Mouse (Mus musculus) layer of hippocampus, adult 9-10 months (tissue): ENCODE measurements at regions not wholly inside any gene's neighbourhood (a gene's known extent, or its start where the extent isn't known, plus 50 kb on each side); places are given as distances from the start of the nearest gene placed in this dataset.
"Not testable (repeated sequence)": the region's sequence is repeated elsewhere in the genome, so short reads cannot be mapped to it uniquely, and the experiment has no call there.

ENCODE experiments used
- DNase-seq: peaks from one replicate; pipeline ENCODE4 v3.0.0; 2022; ENCODE audit warnings: low spot score

DNA sequence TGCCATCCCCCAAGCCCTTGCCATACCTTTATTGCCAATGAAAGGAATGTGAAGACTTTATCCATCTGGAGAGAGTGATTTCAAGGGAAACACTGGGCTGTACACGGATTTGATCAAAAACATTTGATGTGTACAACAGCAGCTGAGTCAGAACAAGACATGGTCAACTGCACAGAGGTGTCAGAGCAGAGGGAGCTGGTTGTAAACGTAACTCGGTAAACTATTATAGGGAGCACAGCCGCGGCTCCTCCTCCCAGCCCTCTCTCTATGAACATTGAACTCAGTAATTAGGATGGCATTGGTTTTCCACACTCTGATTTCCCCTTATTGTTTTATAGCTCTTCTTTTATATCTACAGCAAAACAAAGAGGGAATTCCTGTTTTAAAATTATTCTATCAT lies 750.8 kb upstream of the Intu start:
- no peak for DNase-seq

DNA sequence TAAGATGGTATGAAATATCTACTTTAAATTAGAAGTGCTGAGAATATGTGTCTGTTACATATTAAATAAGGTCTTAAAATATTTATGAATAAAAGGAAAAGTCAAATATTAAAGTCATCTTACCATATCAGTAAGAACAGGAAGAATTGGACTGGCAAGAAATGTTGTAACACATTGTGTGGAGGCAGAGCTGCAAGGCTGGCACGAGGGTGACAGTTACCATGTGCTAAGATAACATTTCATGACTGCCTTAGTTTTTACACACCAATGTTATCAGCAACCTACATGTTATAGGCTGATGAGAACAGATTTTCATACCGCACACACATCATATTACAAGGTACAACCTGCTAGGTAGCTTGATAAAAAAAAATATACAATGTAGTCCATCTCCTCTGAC lies 746.2 kb upstream of the Intu start:
- DNase-seq: no peak

DNA sequence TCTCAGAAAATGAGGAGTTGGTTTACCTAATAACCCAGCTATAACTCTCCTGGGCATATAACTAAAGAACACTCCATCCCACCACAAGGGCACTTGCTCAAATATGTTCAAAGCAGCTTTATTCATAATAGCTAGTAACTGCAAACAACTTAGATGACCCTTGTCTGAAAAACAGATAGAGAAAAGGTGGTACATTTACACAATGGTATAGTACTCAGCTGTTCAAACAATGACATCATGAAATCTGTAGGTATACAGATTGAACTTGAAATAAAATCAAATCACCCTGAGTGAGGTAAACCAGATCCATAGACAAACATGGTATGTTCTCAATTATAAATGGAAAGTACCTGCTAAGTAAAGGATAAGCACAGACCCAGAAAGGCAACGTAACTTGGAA lies 721.5 kb upstream of the Intu start:
- no peak for DNase-seq

DNA sequence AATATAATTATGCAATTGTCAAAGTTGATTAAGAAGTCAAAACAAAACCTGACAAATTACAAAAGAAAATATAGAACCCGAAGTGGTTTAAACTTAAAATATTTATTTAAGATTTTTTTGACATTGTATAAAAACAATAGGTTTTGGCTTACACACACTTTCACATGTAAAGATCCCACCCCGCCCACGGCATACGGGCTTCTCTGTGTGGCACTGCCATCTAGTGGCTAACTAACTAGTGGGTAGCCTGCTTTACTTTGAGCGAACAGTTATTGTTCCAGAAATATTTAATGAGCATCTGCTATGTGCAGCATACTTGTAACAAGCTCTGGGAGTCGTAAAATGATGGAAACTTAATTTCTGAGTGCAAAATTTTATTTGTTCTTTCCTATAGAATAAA lies 716.3 kb upstream of the Intu start:
- peak; percentile 55 for DNase-seq

DNA sequence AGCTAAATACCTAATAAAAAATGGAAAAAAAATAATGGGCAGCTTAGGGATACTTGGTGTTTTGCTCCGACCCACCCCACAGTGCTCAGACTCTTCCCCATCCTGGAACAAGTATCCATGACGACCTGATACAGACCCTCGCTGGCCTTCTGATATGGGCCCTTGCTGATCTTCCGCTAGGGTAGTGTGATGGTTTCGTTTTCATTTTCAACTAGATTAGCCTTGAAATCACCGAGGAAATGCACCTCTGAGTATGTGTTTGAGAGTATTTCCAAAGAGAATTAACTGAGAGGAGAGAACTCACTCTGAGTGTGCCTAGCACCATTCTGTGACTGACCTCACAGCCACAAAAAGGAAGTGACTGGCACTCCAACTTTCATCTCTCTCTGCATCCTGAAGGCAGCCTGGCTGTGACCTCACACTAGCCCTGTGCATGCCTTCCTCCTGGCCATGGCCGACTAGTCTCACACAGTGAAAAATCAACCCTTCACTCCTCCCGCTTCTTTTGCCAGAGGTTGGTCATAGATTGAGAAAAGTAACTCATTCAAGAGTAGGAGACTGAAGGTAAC lies 700.5 kb upstream of the Intu start:
- DNase-seq: no peak

DNA sequence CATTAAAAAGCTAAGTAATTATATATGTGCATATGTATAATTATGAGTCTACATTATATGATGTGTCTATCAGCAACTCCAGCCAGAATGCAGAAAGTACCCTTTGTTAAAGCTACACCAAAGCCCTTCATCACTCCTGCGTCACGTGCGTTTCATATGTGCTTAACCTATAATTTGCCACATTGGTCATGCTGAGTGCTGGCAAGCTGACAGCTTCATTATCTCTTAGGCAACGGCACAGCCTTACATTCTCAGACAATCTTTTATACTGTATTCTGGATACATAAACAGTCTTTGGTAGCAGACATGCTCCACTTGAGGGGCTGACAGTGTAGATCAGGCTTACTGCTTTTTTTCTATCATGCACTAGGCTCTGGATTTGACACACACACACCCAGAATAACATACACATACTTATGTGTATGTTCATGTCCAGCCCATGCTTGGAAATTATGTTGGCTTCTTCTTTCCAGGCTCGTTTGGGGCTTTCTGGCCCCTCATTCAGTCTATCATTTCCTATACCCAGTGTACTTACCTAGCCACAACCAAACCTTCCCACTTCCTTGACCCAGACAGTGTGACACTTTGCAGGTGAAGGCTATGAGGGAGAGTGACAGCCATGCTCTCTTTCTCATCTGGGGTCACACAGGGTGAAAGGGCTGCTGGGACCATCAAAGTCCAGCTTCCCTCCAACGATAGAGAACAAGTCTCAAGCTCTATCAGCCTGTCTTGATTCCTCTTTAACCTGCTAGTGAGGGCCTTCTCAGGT lies 692.5 kb upstream of the Intu start:
- DNase-seq: no peak

DNA sequence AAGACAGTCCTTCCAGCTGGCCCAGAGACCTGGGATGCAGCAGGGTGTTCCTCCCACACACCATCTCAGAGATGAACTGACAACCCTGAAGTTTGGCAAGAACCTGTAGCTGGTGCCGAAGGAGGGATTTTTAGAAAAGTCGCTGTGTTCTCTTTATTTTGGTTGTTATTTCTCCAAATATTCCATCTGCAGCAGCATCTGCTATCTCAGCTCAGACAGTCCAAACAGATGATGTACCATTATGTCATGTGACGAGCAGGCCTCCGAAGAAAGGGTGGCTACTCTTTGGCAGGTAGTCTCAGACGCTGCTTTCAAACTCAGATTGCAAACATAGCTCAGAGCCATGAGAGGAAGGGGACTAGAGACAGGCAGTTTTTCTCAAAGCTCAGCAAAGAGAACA lies 690.1 kb upstream of the Intu start:
- peak; percentile 41 for DNase-seq

DNA sequence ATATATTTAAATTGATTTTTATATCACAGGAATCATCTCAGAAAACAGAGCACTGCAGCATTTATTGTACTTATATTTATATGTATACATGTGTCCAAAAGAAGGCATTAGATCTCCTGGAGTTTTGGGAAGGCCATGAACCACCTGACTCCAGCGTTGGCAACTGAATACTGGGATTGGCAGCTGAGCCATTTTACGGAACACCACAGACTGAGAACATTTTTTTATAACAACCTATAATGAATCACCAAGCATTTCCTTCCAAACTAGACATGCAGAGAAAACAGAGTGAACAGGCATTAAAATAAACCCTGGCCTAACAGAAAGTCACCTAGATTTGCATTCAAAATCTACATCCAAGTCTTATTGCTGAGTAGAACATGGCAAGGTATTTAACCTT lies 686.0 kb upstream of the Intu start:
- no peak for DNase-seq

DNA sequence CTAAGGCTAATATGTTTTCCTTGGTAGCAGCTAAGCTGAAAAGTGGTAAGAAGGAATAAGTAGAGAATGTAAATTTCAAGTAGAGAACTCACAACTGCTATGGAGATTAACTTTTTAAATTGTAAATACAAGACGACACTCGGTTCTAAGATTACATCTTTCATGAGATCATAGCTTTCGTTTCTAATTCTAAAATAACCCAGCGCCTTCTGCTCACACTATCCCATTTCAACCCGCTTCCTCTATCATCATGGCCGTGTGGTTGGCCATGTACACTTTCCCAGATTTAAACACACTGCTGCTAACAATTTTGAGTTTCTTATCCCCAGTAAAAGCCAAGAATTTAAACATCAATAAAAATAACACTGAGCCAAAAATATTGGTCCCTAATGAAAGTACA lies 682.3 kb upstream of the Intu start:
- DNase-seq: no peak

DNA sequence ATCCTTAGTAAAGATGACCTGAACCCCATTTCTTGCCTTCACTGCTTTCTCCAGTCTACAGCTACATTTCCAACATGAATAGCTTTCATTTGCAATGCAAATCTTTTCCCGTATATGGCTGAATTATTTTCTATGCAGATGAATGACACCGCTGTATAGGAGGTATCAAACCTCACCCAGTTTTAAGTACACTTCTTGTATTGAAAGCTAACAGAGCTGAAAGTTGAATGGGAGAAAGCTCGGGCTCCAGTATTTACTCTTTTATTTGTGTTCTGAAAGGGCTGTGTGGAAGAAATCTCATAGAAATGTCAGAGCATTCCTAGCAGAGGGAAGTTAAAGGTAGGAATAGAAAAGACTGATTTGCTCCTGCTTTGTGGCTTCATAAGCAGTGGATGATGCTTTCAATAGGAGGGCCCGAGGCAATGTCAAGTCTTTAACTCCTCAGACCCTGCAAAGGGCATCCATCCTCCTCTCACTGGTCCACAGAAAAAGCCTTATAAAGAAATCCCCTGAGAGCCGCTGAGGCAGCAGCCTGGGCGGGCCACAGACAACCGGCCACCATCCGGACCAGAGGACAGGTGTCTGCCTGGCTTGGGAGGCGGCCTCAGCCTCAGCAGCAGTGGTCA lies 673.8 kb upstream of the Intu start:
- no peak for DNase-seq

DNA sequence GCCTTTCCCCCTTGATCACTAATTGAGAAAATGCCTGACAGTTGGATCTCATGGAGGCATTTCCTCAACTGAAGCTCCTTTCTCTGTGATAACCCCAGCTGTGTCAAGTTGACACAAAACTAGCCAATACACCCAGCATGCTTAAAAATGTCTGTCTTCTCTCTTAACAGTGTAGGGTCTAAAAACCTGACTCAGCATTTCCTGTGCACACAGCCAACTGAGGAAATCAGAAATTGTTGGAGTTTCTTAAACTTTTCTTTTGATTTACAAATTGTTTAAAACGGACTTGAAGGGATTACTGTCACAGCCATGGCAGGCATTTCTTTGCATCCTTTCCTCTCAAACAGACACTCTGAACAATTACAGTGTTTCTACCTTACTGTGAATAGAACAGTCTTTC lies 655.0 kb upstream of the Intu start:
- DNase-seq: not testable (repeated sequence)

DNA sequence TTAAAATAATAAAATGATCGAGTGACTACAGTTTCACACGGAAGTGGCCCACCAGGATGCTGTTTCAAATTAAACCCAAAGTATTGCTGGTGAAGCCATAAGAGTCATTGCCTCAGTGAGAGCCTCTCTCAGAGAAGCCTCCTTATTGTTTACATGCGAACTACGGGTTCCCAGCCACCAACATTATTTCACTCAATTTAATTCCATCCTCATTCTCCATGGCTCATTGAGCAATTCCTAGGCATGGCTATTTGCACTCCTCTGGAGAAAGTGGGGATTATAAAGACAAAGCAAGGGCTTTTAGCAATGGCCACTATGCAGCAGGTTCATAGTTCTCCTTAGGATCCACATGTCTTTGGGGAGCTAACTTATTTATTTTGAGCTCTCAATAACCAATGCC lies 646.7 kb upstream of the Intu start:
- DNase-seq: no peak

DNA sequence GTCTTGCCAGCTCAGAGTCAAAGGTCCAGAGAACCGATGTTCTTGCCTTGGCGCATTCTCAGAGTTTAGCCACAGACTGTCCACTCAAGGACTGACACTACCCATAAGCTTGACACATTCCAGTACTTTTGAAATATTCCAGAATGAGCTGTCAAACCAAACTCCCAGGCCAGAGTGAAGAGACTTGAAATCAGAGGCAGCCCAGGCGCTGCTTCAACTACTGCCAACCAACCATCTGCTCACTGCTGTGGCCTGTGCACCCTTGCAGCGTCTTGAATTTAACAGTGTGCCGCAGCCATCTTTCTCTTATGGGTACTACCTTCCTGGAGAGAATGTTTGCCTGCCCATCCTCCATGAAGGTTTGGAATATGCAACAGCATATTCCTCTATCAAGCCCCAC lies 642.7 kb upstream of the Intu start:
- DNase-seq: no peak

DNA sequence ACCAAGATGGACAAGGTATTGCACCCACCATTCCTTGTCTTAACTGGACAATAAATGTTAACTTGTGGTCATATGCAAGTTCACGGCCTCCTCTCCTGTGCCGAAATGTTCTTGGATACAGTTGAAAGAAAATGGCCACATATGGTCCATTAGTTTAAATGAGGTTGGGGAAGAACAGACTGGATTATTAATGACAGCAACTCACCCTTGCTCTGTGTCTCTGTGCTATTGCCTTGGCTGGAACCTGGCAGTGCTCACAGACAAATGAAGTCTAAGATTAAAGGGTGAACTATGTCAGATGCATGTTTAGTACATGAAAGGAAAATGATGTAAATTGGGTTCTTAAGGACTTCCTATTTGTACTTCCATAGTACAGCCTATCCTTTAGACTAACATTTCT lies 641.9 kb upstream of the Intu start:
- no peak for DNase-seq

DNA sequence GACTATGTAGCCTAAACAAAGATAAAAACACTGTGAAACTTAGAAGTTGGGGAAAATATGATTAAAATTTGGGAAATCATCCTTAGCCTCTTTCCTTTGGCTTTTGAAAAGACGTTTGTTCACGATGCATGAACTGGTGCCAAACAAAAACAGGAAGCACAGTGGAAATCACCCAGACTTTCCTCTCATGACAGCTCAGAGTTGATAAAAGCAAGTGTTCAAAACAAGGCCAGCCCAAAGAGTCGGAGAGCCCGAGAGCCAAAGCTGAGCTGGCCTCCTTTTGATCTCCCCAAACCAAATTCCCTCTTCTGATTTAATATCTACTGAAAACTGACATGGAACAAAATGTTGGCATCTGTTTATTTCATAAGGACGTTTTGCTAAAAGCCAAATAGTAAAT lies 632.1 kb upstream of the Intu start:
- no peak for DNase-seq

DNA sequence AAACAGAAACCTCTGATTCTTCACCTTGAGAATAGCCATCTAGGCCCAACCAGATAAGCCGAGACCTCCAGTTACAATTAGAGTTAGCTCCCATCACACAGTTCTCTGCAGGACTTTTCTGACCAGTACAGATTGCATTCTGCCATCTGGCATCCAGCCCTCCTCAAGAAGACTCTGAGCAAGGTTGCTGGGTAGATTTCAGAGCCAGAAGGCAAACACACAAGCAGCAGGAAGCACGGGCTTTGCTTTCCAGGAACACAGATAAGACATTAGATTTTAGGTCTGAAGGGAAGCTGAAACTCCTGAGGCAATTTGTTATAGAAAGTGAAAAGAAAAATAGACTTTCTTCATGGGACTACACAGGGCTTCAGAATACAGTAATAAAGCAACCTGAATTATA lies 630.9 kb upstream of the Intu start:
- no peak for DNase-seq

DNA sequence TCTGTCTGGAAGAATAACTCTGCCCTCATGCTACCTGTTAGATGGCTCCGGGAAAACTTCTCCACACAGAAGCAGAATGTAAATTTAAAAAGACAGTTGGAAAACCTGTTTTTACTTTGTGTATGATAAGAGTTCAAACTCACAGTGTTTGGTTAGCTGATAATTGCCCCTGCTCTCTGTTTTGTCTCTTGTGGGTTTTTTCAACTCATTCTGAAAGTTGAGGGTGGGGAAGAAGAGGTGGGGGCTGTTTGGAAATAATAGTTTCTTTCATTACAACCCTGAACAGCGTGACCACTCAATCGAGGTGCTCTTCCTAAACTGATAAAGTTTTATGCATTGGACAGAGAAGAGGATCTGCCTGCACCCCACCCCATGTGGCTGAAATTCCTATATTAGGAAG lies 626.7 kb upstream of the Intu start:
- no peak for DNase-seq

DNA sequence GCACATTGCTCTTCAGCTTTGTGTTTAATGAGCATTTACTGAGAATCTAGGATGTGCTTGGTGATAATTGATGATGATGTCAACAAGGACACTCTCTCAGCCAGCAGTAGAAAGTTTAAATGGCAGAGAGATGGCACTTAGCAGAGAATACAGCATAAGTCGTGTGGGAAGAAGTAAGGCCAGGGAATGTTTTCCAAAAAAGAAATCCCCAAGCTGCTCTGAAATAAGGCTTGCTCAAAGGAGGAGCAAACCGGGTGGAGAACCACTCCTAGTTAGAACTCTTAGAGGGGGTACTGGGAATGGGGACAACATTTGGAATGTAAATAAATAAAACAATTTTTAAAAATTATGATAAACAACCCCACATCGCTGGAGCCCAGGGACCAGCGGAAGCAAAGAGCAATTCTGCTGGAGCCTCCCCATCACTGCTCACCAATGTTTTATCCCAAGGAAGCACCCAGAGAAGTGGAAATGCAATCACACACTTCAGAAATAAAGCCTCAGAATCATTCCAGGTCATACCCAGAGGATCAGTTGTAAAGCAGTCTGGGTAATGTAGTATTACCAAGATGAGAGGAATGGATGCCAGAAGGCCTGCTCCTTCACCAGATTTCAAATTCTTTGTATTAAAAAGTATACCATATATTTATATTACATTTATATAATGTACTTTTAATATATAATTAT lies 622.3 kb upstream of the Intu start:
- peak; percentile 6 for DNase-seq

DNA sequence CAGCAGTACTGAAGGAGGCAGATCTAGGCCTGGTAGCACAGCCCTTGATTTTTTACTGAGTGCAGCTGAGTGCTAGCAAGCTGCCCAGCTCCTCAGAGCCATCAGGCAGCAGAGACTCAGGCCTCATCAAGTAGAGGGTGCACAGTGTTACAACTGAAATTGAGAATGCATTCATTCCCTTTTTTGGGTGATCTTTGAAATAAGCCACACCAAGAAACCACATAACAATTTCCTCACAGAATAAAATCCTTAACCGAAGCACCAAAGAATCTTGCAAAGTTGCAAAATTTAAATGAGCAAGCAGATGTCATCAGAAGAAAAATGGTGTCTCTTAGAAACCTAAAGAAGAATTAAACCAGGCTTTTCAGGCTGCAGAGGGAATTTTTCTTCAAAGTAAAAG lies 621.4 kb upstream of the Intu start:
- DNase-seq: no peak

DNA sequence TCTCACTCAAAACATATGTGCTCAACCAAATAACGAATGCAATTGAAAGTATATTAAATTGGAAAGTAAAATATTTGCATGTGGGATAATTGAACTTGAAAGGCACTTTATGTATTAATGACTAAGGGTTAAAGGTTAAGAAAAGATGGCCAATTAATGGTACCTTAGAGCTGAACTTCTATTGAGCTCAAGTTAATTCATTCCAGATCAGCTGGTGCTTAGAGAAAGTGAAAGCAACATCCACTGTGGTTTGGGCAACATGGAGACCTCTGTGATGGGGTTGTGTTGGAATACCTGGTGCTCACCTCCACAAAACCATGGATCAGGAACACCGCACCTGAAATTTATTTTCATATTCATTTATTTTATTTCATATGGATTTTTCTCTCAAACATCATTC lies 612.5 kb upstream of the Intu start:
- no peak for DNase-seq

DNA sequence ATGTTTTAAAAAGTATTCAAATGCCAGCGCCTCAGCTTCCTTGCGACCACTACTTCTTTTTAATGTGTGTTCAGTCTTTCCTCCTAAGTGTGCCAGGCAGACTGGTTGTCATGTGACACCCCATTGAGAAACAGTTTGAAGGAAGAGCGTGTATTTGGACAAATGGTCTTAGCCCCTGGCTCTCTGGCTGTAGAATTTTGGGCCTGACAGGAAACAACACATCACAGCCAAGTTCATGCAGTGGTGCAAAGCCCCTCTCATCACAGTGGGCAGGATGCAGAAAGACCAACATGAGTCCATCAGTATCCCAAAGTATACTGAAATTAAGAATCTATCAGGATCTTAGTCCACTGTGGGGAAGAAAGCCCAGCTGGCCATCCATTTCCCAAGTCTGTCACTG lies 605.6 kb upstream of the Intu start:
- no peak for DNase-seq

DNA sequence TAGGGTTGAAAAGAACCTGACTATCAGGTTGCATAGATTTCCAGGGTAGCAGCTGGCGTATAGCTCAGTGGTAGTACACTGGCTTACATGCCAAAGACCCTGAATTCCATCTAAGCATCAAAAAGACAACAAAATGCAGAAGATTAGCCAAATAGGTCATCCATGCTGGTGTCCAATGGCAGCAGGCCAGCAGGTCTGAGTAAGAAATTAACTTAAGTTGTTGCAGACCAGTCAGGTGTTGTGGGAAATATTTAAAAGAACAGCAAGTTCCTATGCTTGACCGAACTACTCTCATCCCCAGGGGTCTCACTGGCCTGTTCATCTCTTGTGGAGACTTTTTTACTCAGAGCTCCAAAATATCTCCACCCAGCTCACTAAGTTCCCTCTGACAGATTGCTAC lies 602.7 kb upstream of the Intu start:
- no peak for DNase-seq

DNA sequence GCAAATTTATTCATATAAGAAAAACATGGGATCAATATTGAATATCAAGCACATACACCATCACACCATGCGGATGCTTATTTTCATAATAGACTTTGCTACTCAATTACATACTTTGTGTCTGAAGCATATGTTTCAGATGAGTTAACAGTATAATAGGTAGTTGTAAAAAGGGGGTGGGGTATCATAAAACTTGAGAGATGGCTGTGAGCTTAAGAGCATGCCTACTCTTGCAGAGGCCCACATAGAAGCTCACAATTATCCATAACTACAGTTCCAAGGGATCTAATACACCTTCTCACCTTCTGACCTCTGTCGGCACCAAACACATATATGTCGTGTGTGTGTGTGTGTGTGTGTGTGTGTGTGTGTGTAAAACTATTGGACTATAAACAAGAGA lies 597.7 kb upstream of the Intu start:
- no peak for DNase-seq
